Mouse (Mus musculus) myocyte (in vitro differentiated cells): ENCODE measurements around the gene Hist1h3g.
"Not testable (repeated sequence)": the region's sequence is repeated elsewhere in the genome, so short reads cannot be mapped to it uniquely, and the experiment has no call there.

Source experiments
- MAX ChIP-seq: IDR thresholded peaks from one replicate; pipeline ENCODE4 v1.6.1; 2011; ENCODE audit warnings: low read depth, mild to moderate bottlenecking, control low read depth
- POLR2A ChIP-seq: IDR thresholded peaks from one replicate; pipeline ENCODE4 v1.6.1; 2011; ENCODE audit warnings: low read depth, mild to moderate bottlenecking, control low read depth, moderate library complexity; ENCODE audit not compliant: insufficient read length

- not testable (repeated sequence) for TF ChIP-seq MAX, POLR2A
These were observed 26.8 kb downstream of the Hist1h3g start, which contains the start of gene Hist1h3e for GRCm38 (mm10) chr13:23561883-23562659.
